Mouse (Mus musculus) gastrocnemius, adult 18-20 months (tissue): ENCODE data around the gene Il6ra. TPM values are rescaled to one million over a fixed set of nuclear protein-coding genes. Genes with fewer than 3 reads are reported as not detected.

Experiments
- total RNA-seq, 2 experiments: library from RNA; stranded (reverse); gene quantifications; 2 replicates each; pipeline ENCODE4 v1.2.3; 2021

Il6ra gene
- total RNA-seq, 2 experiments from 2014 or later, result 3.1 to 7.2 TPM

Other genes starting within 250 kb of the Il6ra start
- 1 to 10 TPM; 1.9 to 2.3 TPM for gene Adar, start 198.2 kb downstream of the Il6ra start, total RNA-seq
- gene Chrnb2, start 148.6 kb downstream of the Il6ra start, total RNA-seq, result under 1 TPM; 0.09 to 0.16 TPM
- 10 to 100 TPM; 13.1 to 14.0 TPM for gene Ube2q1, start 139.6 kb downstream of the Il6ra start, total RNA-seq
- 1 to 10 TPM; 2.8 to 4.8 TPM for gene She, start 81.8 kb downstream of the Il6ra start, total RNA-seq
- gene Atp8b2, start 50.3 kb upstream of the Il6ra start, total RNA-seq, result 1 to 10 TPM; 5.2 to 5.5 TPM
- gene Hax1, start 85.6 kb upstream of the Il6ra start, total RNA-seq, result 10 to 100 TPM; 47.8 to 58.0 TPM
- 10 to 100 TPM; 91.6 to 99.3 TPM for gene 4933434E20Rik, start 138.4 kb upstream of the Il6ra start, total RNA-seq
- 10 to 100 TPM; 93.9 to 95.4 TPM for gene Ubap2l, start 139.4 kb upstream of the Il6ra start, total RNA-seq
- gene Tpm3, start 159.5 kb upstream of the Il6ra start, total RNA-seq, result 100 to 1,000 TPM; 579 to 626 TPM
- gene Nup210l, start 190.9 kb upstream of the Il6ra start, total RNA-seq, result under 1 TPM in 1 of 2 experiments, not detected in 1; 0.05 TPM